In genomic region chr12:103099185-103099584, GRCm38 (mm10) we compare ENCODE assay signal across 7 mouse cellular contexts.
DNase-seq lines count a peak whose midpoint lies in the region; ATAC-seq and TF ChIP-seq lines count a peak whose summit lies in the region.

No protein-coding gene starts in this region.

- H3K9ac ChIP-seq in kidney, embryonic 14.5 days (ENCODE audit: low read depth, low read length): no peak overlapping the region
- H3K9ac ChIP-seq in CH12.LX (ENCODE audit: insufficient read depth, low read depth): no peak overlapping the region
- H3K9ac ChIP-seq in limb, embryonic 14.5 days (ENCODE audit: low read depth, low read length, severe bottlenecking): no peak overlapping the region

- no peaks in the 10 kb centered on the region for H3K36me3 ChIP-seq in kidney, embryonic 14.5 days (ENCODE audit: control insufficient read depth, insufficient read depth, low read length)
- no peaks in the 10 kb centered on the region for H3K36me3 ChIP-seq in CH12.LX (replicated peaks in 1 of 2; ENCODE audit: control insufficient read depth in 1 of 2, insufficient read depth in 1 of 2, low read length in 1 of 2)
- H3K36me3 ChIP-seq in limb, embryonic 14.5 days (ENCODE audit: control insufficient read depth, insufficient read depth, low read length): no peaks in the 10 kb centered on the region
- no peaks in the 10 kb centered on the region for H3K36me3 ChIP-seq in kidney, adult 2 months (ENCODE audit: control insufficient read depth, insufficient read depth, low read length)

- no peak overlapping the region for H3K27ac ChIP-seq in kidney, embryonic 14.5 days (ENCODE audit: low read depth, low read length)
- H3K27ac ChIP-seq in CH12.LX (ENCODE audit: insufficient read depth, low read depth): no peak overlapping the region
- no peak overlapping the region for H3K27ac ChIP-seq in limb, embryonic 14.5 days (replicated peaks; ENCODE audit: low read depth, low read length)
- no peak overlapping the region for H3K27ac ChIP-seq in kidney, adult 2 months (ENCODE audit: insufficient read depth, low read depth, low read length)

- TF ChIP-seq POLR2A in CH12.LX (IDR thresholded peaks at IDR 0.05; ENCODE audit: low read depth, low read length): no peak
- TF ChIP-seq POLR2A in limb, embryonic 14.5 days (IDR thresholded peaks at IDR 0.05; ENCODE audit: borderline replicate concordance, extremely low read depth, insufficient read depth, insufficient read length): no peak
- no peak for TF ChIP-seq POLR2A in kidney, adult 2 months (IDR thresholded peaks at IDR 0.05; ENCODE audit: low read depth, low read length)

- WGBS in kidney, embryonic 14.5 days: 69% methylated on average over 1 of the region's 1 CpGs
- WGBS in limb, embryonic 14.5 days: 45% methylated on average over 1 of the region's 1 CpGs
- WGBS in kidney, adult 2 months: 55% methylated on average over 1 of the region's 1 CpGs

- no peaks in the 10 kb centered on the region for H3K9me3 ChIP-seq in kidney, embryonic 14.5 days (ENCODE audit: control insufficient read depth, low read length)
- H3K9me3 ChIP-seq in CH12.LX (replicated peaks; ENCODE audit: low read length): no peaks in the 10 kb centered on the region
- H3K9me3 ChIP-seq in limb, embryonic 14.5 days (ENCODE audit: control insufficient read depth, low read length): no peaks in the 10 kb centered on the region

- no peak for ATAC-seq in kidney, embryonic 14.5 days (ENCODE audit: low FRiP score, low TSS enrichment)
- peak; percentile 37; the same call in 1 of the 2 replicates for ATAC-seq in limb, embryonic 14.5 days (ENCODE audit: low FRiP score, low read depth)
- ATAC-seq in monocyte, adult 5-6 weeks (replicated peaks; ENCODE audit: insufficient number of reproducible peaks, low FRiP score, low TSS enrichment, poor library complexity, severe bottlenecking): no peak

- no peaks in the 10 kb centered on the region for H3K79me2 ChIP-seq in CH12.LX (replicated peaks; ENCODE audit: control insufficient read depth, extremely low read depth, insufficient read depth, poor library complexity, severe bottlenecking)

- peak; percentile 42 to 65; a peak in 3 of 4 replicates for TF ChIP-seq CTCF in CH12.LX (conservative IDR thresholded peaks at IDR 0.05 in 1 of 2, IDR thresholded peaks at IDR 0.05 in 1 of 2; ENCODE audit: low read depth in 2 of 2, low read length in 2 of 2)
- TF ChIP-seq CTCF in kidney, adult 2 months (conservative IDR thresholded peaks at IDR 0.05; ENCODE audit: insufficient read depth, insufficient read length, low read depth, low read length): no peak

- dilution Hi-C loops in CH12.LX (cut with MboI; ENCODE audit: extremely low pct_ligation_motif_present, extremely low pct_unique_long_range_greater_than_20kb, low sequenced_read_pairs): no loop called here

- H3K4me3 ChIP-seq in kidney, embryonic 14.5 days (ENCODE audit: low read length): no peak overlapping the region
- H3K4me3 ChIP-seq in CH12.LX (replicated peaks in 1 of 3; ENCODE audit: low read depth in 2 of 3, low read length in 2 of 3, poor library complexity in 1 of 3): no peak overlapping the region
- H3K4me3 ChIP-seq in limb, embryonic 14.5 days (replicated peaks; ENCODE audit: low read length): no peak overlapping the region
- no peak overlapping the region for H3K4me3 ChIP-seq in kidney, adult 2 months (ENCODE audit: insufficient read depth, low read depth, low read length)

- no peak overlapping the region for H3K4me2 ChIP-seq in kidney, embryonic 14.5 days (replicated peaks; ENCODE audit: low read depth, low read length)
- H3K4me2 ChIP-seq in CH12.LX (ENCODE audit: insufficient read depth, low read depth, poor library complexity, severe bottlenecking): no peak overlapping the region
- H3K4me2 ChIP-seq in limb, embryonic 14.5 days (replicated peaks; ENCODE audit: low read depth, low read length, severe bottlenecking): no peak overlapping the region

- H3K4me1 ChIP-seq in kidney, embryonic 14.5 days (ENCODE audit: control insufficient read depth, insufficient read depth, low read length): peaks cover 3% of the 10 kb centered on the region; the same call in 1 of the 2 replicates
- peaks cover 8 to 23% of the 10 kb centered on the region in 2 experiments for H3K4me1 ChIP-seq in CH12.LX (ENCODE audit: control insufficient read depth in 1 of 2, insufficient read depth in 2 of 2)
- H3K4me1 ChIP-seq in limb, embryonic 14.5 days (ENCODE audit: control insufficient read depth, insufficient read depth, low read length): no peaks in the 10 kb centered on the region
- no peaks in the 10 kb centered on the region for H3K4me1 ChIP-seq in kidney, adult 2 months (ENCODE audit: control insufficient read depth, insufficient read depth, low read length)

- DNase-seq in kidney, postnatal 4 days: peak; percentile 33 to 56
- peak; percentile 64 for DNase-seq in CH12.LX (ENCODE audit: extremely low read depth)
- DNase-seq in adrenal gland, adult (ENCODE audit: inconsistent age in 2 of 2, low spot score in 1 of 2): peak; percentile 69 to 86
- peak; percentile 31 for DNase-seq in limb, embryonic 14.5 days (ENCODE audit: low spot score)
- DNase-seq in kidney, adult 2 months: no peak

- peak; percentile 38 for TF ChIP-seq RAD21 in CH12.LX (IDR thresholded peaks at IDR 0.05; ENCODE audit: low read depth, low read length)

- no peak for TF ChIP-seq EP300 in CH12.LX (IDR thresholded peaks at IDR 0.05; ENCODE audit: low read length)

- in situ Hi-C loops in CH12.LX (cut with MboI; ENCODE audit: low pct_ligation_motif_present, low pct_unique_long_range_greater_than_20kb, low sequenced_read_pairs): no loop called here

- no peaks in the 10 kb centered on the region for H3K27me3 ChIP-seq in kidney, embryonic 14.5 days (ENCODE audit: control insufficient read depth, insufficient read depth, low read length)
- H3K27me3 ChIP-seq in CH12.LX (replicated peaks): no peaks in the 10 kb centered on the region
- H3K27me3 ChIP-seq in limb, embryonic 14.5 days (ENCODE audit: control insufficient read depth, insufficient read depth, low read length): no peaks in the 10 kb centered on the region
- H3K27me3 ChIP-seq in kidney, adult 2 months (replicated peaks; ENCODE audit: control insufficient read depth, insufficient read depth, low read length): no peaks in the 10 kb centered on the region

TF ChIP-seq in CH12.LX, 34 proteins besides CTCF, POLR2A, EP300 and RAD21:
- TF ChIP-seq MAFK (IDR thresholded peaks at IDR 0.05; ENCODE audit: insufficient replicate concordance, low read length): no peak
- no peak for TF ChIP-seq TBP (conservative IDR thresholded peaks at IDR 0.05; ENCODE audit: low read depth, low read length)
- no peak for TF ChIP-seq JUN (IDR thresholded peaks at IDR 0.05; ENCODE audit: insufficient read depth, low read depth, low read length)
- no peak for TF ChIP-seq CHD1 (IDR thresholded peaks at IDR 0.05; ENCODE audit: low read depth, low read length)
- no peak for TF ChIP-seq UBTF (IDR thresholded peaks at IDR 0.05; ENCODE audit: low read depth, low read length)
- TF ChIP-seq E2F4 (IDR thresholded peaks at IDR 0.05; ENCODE audit: insufficient replicate concordance, low read depth, low read length): no peak
- TF ChIP-seq JUND (conservative IDR thresholded peaks at IDR 0.05; ENCODE audit: low read depth, low read length): peak; percentile 65; the same call in 1 of the 2 replicates
- no peak for TF ChIP-seq PAX5 (IDR thresholded peaks at IDR 0.05; ENCODE audit: low read length)
- no peak for TF ChIP-seq ZNF384 (IDR thresholded peaks at IDR 0.05; ENCODE audit: low read depth, low read length)
- no peak for TF ChIP-seq GABPA (IDR thresholded peaks at IDR 0.05; ENCODE audit: insufficient replicate concordance, low read depth, low read length)
- TF ChIP-seq USF2 (conservative IDR thresholded peaks at IDR 0.05; ENCODE audit: low read depth, low read length): no peak
- TF ChIP-seq MAX (IDR thresholded peaks at IDR 0.05; ENCODE audit: low read length): no peak
- no peak for TF ChIP-seq ZMIZ1 (IDR thresholded peaks at IDR 0.05; ENCODE audit: low read depth, low read length)
- 0 out of 2 replicates have a peak, but pooled peaks have one; percentile 8 for TF ChIP-seq ETS1 (conservative IDR thresholded peaks at IDR 0.05; ENCODE audit: low read depth, low read length)
- no peak for TF ChIP-seq NELFE (IDR thresholded peaks at IDR 0.05; ENCODE audit: low read depth, low read length)
- no peak for TF ChIP-seq MEF2A (IDR thresholded peaks at IDR 0.05; ENCODE audit: borderline replicate concordance, low read depth, low read length)
- TF ChIP-seq BHLHE40 (IDR thresholded peaks at IDR 0.05; ENCODE audit: low read depth, low read length): no peak
- TF ChIP-seq IRF4 (IDR thresholded peaks at IDR 0.05; ENCODE audit: low read depth, low read length): no peak
- TF ChIP-seq MYC (IDR thresholded peaks at IDR 0.05; ENCODE audit: low read depth, low read length): no peak
- TF ChIP-seq KAT2A (IDR thresholded peaks at IDR 0.05; ENCODE audit: insufficient replicate concordance, low read length): no peak
- TF ChIP-seq POLR2AphosphoS2 (IDR thresholded peaks at IDR 0.05; ENCODE audit: low read depth, low read length): no peak
- TF ChIP-seq TCF12 (IDR thresholded peaks at IDR 0.05; ENCODE audit: low read depth, low read length): no peak
- no peak for TF ChIP-seq NRF1 (IDR thresholded peaks at IDR 0.05; ENCODE audit: low read depth, low read length)
- TF ChIP-seq SMC3 (IDR thresholded peaks at IDR 0.05; ENCODE audit: low read depth, low read length): peak; percentile 32
